Mouse (Mus musculus) ovary, postnatal 36 days (tissue): ENCODE data around the gene Slc25a16.

ENCODE experiments used
- DNase-seq: peaks from one replicate; pipeline ENCODE4 v3.0.0; 2022; ENCODE audit warnings: low spot score, mixed read lengths

The Slc25a16 gene

DNA sequence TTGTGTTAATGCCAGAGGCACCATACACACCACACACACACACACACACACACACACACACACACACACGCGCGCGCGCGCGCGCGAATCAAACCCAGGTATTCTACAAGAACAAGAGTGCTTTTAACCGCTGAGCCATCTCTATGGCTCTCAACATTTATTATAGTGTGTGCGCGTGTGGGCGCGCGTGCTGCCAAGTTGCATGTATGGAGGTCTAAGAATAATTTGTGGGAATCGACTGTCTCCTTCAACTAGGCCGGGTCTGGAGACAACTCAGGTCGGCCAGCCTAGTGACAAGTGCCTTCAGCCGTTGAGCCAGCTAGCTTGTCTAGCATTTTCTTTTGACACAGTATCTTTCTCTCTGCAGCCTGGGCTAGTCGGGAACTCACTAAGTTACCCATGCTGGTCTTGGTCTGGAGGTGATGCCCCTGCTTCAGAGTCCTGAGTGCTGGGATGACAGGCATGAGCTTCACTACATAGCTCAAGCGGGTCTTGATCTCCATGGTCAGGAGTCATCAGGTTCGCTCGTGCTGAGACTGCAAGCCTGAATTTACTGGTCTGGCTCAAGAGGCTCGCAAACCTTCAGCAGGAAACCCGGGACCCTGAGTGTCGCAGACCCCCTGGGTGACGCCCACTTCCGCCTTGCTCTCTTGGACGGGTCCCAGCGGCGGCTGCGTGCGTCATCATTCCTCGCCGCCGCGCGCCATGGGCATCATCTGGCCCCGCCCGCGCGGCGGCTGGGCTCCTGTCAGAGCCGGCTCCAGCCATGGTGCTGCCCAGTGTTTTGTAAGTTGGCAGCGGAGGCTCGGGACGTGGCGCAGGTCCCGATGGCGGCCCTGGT lies at the start of gene Slc25a16:
Gene Slc25a16 (plus strand): TSS at position 709 of the 841 bp plus-strand sequence.
- DNase-seq: peak; percentile 93

DNA sequence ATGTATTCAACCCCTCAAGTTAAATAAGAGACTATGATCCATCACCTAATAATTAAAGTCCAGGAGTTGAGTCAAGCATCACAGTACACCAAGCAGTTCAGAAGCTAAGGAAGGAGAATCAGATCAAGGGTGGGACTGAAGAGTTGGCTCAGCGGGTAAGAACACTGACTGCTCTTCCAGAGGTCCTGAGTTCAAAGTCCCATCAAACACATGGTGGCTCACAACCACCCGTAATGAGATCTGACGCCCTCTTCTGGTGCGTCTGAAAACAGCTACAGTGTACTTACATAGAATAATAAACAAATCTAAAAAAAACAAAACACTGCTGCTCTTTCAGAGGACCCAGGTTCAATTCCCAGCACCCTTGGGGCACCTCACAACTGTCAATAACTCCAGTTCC lies 45.6 kb upstream of the Slc25a16 start:
- no peak for DNase-seq

DNA sequence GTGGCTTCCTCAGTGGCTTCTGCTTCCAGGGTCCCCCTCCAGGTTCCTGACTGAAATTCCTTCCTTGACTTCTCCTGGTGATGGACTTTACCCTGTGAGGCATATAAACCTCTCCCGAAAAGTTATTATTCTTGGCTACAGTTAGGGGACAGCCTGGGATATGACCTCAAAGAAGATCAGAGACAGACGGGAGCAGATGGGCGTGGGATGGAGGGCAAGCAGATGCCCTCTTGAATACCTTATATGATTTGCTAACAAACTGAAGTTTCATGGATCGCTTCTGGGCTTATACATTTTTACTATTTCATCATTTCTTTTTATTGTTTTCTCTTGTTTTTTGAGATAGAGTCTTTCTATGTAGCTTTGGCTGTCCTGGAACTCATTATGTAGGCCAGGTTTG lies 44.9 kb upstream of the Slc25a16 start:
- no peak for DNase-seq

DNA sequence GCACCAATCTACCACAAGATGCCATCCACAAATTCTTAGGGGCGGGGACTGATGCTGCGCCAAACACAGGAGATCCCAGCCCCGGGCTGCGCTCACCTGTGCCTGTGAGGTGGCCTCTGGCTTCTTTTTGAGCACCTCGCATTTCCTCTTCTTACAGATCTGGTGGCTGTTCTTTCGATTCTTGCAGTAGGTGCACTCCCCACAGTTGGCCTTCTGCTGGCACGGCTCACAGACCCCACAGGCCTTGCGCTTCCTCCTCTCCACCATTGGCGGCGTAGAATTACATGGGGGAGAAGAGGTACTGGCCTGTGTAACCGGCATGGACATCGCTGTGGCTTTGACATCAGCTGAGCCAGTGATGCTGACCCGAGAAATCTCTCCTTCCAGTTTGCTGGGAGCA lies 42.4 kb upstream of the Slc25a16 start:
- DNase-seq: no peak

DNA sequence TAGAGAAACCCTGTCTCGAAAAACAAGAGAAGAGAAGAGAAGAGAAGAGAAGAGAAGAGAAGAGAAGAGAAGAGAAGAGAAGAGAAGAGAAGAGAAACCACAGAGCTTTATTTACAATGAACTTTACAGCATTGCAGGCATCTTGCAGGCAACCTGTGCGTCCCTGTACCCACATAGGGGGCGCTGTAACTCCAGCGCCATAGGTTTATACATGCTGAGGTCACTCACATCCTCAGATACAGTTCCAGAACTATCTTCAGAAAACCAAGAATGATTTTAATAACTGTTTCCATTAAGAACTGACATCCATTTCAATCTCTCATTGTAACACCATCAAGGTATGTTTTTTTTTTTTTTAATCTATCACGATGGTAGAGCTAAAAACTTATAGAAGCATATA lies 39.2 kb upstream of the Slc25a16 start:
- no peak for DNase-seq

DNA sequence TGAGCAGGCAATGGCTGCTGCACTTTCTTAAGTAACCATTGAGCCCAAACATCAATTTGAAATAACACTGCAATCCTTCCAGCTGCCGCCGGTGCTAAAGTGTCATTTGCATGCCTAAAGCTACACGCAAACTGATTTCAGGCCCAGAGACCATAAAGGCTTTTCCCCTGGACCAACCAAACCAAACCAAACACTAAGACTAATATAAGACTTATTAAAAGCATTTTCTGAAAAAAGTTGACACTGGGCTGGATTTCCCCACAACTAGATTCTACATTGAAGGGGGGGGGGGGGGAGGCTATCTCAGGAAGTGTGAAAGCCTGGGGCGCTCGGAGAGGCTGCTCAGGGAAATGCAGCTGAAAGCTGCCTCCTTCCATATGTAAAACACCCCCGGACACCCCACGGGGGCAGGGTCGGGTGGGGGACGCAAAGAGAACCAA lies 36.5 kb upstream of the Slc25a16 start:
- DNase-seq: no peak

DNA sequence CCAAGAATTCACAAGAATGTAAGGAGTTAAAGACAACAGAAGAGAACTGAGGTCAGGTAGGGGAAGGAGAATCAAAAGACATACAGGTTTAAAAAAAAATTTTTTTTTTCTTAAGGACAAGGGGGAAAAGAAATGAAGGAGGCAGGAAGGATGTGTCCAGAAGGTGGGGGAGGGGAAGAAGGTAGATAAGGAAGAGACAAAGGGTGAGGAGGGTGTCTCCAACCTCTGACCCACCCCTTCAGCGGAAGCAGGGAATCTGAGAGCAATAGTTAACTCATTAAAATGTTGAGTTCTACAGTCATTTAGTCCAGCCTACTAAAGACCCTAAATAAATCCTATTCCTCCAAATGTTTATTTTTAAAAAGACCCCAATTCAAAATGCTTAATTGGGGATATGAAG lies 35.9 kb upstream of the Slc25a16 start:
- no peak for DNase-seq

DNA sequence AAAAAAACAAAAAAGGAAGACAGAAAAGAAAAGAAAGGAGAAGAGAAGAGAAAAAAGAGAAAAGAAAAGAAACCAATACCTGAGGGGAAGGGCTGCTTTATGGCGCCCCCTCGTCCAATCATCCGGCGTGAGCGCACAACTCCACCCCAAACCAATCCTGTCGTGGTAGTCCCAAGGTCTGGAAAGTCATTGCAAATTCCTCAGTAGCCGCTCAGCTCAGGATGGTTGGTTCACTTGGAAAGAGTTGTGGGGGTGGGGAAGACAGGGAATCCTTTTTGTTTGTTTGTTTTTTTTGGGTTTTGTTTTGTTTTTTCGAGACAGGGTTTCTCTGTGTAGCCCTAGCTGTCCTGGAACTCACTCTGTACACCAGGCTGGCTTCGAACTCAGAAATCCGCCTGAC lies 35.0 kb upstream of the Slc25a16 start:
- DNase-seq: no peak

DNA sequence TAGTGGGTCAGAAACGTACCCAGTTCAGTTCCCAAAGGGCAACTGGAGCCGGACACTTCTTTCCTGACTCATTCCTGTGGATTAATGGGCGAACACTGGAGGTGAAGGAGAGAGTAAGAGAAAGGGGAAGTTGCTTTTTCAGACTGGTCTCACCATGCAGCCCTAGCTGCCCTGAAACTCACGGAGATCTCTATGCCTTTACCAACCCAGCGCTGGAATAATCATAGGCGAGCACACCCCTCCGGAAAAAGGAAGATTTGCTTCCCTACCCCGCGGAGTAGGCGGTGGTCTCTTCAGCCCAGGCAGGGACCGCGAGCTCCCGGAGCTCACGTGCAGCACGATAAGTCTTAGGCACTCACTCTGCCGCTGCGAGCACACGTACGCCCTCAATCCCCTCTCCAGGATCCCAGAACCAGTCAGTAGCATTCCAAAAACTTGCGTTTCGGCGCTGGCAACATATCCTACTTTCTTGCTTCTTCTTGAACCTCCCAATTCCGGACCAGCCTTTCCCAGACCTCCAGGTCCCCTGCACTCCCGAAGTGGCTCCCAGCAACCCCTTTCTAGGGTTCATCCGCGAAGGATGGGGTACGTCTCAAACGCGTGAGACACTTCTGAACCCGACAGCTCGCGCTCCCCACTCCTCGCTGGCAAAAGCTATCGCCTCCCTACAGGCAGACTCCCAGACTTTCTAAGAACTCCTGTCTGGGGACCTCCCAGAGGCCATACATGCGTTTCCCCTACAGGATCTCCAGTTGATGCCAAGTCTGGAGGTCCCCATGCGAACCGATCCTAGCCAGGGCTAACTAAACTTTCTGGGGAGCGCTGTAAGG lies 34.2 kb upstream of the Slc25a16 start:
- peak; percentile 14 for DNase-seq

DNA sequence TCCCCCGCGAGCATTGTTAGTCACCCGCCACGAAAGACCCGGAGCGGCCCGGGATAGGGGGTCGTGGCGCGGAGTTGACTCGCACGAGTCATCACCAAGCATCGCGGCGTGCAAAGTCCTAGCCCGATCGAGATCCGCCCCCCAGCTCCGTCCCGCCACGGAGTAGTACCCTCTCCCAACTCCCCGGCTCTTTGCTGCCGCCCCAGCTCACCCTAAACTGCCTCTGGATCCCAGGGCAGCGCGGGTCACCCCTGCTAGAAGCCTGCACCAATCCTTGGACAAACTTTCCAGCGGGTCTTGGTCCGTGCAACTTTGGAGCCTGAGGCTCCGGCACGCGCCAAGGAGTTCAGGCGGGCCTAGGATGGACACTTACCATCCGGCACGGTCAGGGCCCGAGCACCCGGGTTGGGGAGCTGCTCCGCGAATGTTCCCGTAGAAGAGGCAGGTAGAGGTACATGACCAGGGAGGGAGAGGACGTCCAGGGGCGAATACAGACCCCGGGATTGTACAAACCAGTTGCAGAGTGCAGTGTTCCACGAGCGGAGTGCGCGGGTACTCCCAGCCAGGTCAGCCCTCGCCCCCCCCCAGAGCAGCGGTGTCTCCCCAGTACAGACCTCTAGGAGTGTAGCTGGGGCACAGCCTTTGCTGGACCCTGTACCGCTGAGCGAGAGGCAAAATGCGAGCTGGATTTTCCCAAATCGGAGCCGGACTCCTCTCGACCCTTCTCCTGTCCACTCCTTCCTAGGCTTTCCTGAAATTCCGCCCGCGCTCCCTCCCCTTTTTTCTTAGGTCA lies 33.4 kb upstream of the Slc25a16 start:
- DNase-seq: peak; percentile 75

DNA sequence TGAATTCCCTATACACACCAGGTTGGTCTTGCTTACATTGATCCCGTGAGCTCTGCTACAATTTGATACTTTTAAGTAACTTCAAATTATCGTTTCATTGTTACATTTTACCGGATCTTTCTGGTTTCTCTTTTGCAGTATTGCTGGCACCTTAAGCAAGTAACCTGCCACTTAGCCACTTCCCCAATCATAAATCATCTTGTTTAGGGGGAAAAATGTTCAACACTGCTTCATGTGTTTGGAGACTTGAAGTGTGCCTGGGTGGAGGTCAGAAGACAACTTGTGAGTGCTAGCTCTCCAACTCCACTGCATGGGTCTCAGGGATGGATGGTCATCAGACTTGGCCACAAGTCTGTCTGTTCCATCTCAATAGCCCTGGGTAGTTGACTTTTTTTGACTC lies 29.4 kb upstream of the Slc25a16 start:
- no peak for DNase-seq

DNA sequence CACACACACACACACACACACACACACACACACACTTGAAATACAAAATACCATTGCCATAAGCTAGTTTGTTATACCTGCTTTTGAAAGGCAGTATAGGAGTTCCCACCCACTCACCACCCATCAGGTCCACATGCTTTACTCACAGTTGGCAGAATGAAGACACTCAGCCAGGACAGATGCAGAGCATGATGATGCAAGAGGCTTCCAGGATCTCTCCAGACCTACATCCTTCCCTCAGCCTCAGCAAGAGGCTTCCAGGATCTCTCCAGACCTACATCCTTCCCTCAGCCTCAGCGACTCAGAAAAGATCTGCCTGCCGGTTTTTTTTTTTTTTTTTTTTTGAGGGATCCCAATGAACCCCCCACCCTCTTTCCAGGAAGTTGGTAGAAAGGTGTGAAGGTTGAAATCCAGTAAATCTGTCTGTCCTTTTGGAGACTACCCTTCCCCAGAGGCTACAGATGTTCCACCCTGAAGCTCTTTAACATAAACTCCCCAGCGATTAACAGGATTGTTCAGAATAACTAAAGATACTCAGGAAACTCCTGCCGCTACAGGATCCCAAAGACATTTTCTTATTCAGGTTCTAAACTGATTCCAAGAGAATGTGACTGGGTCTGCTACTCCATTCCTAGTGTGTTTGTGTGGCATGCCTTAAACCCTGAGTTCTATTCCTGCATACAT lies 27.7 kb upstream of the Slc25a16 start:
- DNase-seq: no peak

DNA sequence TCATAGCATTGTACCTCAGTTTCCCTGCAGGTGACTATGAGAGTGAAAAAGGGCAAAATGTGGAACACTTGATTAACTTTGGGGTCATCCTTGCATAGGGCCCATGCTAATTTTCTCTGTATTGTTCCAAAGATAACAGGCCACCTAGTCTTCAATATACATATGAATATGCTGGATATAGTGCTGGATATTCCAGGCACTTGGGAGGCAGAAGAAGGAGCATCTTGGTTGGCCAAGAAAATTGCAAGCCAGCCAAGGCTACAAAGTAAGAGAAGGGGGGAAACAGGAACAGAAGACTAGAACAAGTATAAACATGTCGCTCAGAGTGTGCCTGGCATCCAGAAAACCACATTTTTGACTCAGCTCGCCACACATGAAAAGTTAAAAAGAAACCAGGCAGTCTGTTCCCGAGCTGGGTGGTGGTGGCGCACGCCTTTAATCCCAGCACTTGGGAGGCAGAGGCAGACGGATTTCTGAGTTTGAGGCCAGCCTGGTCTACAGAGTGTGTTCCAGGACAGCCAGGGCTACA lies 27.0 kb upstream of the Slc25a16 start:
- no peak for DNase-seq

DNA sequence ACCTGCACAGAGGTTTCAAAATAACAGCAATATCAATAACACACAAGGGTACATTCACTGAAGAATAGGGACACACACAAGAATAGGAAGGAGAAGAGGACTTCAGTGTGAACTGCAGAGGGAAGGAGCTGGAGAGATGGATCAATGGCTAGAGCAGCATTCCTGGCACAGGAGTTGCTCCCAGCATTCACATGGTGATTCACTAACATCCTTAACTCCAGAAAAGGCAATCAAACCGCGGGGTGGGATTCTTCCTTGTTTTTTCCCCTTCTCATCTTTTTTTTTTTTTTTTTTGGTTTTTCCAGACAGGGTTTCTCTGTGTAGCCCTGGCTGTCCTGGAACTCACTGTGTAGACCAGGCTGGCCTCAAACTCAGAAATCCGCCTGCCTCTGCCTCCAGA lies 26.0 kb upstream of the Slc25a16 start:
- no peak for DNase-seq

DNA sequence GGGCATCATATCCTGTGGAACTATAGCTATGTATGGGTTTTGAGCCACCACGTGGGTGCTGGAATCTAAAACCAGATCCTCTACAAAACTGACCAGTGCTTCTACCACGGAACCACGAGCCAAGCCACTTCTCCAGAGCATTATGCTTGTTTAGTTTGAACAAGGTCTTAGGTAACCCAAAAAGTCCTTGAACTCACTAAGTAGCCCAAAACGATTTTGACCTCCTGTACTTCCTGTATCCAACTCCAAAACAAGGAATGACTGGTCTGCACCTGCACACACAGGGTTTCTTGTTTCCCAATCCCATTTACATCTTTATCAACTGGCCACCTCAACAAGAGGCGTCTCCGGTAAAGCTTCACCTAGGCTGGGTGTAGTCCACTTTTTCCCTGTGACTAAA lies 25.0 kb upstream of the Slc25a16 start:
- no peak for DNase-seq

DNA sequence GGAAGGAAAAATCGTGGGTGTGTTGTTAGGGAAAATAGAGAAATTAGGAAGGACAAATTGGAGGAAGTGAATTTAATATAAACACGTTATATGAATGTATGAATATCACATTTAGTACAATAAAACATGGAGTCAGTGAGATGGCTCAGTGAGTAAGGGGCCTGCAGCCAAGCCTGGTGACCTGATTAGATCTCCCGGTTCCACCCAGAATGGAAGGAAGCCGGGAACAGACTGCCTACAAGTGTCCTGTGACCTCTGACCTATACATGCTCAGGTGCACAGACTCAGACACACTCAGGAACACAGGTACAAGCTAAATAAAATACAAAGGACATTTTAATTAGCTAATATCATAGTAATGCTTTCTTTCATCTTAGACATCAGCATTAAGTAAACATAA lies 24.4 kb upstream of the Slc25a16 start:
- no peak for DNase-seq

DNA sequence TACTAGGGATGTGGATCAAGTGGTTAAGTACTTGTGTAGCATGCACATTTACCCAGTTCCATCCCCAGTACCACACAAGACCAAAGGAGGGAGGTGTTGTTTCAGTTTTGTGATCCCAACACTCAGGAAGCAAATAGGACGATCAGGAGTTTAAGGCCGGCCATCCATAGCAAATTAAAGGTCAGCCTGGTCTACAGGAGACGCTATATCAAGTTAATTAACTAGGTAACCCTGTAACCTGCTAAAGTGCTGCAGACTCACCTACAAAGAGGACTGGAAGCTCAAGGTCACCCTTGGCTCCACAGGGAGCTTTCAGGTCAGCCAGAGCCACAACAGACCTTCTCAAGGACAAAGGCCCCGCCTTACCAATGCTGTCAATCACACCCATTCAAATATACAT lies 23.7 kb upstream of the Slc25a16 start:
- DNase-seq: no peak

DNA sequence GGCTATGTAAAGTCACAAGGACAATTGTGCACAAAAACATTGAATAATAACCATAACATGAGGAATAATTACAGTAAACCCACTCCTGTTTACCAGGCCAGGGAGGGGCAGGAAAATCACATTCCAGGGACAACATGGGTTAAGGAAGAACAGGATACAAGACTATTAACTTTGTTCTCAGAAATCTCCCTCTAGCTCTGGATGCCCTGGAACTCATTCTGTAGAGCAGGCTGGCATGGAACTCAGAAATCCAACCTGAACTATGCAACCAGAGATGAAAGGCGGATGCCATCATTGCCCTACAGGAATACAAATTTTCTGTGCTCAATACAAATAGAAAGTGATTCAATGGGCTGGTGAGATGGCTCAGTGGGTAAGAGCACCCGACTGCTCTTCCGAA lies 23.0 kb upstream of the Slc25a16 start:
- no peak for DNase-seq

DNA sequence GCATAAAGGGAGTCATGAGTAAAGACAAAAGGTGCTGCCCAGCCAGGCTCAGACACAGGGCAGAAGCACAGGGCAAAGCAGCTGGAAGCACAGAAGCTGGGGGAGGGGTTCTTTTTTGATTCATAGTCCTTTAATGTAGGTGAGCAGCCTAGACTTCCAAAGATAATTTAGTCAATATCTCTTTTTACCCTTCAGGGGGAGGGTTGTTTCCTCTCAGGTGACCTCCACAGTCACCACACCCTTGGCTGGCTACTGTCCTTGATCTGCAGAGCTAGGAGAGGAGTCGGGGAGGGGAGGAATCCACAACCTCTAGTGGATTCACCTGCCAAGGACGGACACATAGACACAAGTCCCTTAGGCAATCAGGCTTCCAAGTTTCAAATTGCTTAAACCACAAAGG lies 22.4 kb upstream of the Slc25a16 start:
- DNase-seq: no peak

DNA sequence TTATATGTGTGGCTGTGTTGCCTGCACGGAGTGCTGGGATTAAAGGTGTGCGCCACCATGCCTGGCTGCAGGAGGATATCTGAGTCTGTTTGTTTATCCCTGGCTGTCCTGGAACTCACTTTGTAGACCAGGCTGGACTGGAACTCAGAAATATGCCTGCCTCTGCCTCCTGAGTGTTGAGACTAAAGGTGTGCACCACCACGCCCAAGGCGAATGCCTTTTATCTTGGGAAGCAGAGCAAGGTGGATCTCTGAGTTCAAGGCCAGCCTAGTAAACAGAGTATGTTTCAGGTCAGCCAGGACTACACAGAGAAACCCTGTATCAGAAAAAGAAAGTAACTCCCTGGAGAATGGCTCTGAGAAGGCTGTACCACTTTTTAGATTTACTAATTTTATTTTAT lies 20.3 kb upstream of the Slc25a16 start:
- no peak for DNase-seq

DNA sequence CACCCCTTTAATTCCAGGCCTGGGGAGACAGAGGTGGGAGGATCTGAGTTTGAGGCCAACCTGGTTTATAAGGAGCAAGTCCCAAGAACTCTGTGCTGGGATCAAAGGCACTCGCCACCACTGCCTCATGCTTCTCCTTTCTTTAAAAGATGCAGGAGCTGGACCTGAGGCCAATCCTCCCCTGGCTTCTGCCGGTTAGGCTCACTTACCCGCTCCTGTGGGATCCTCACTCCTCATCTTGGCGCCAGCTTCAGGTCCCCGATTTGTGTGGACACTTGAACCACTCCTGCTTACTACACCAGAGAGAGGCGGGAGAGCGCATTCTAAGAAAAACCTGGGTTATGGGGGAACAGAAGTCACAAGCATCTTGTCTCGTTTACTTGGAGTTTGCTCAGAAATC lies 18.6 kb upstream of the Slc25a16 start:
- DNase-seq: no peak

DNA sequence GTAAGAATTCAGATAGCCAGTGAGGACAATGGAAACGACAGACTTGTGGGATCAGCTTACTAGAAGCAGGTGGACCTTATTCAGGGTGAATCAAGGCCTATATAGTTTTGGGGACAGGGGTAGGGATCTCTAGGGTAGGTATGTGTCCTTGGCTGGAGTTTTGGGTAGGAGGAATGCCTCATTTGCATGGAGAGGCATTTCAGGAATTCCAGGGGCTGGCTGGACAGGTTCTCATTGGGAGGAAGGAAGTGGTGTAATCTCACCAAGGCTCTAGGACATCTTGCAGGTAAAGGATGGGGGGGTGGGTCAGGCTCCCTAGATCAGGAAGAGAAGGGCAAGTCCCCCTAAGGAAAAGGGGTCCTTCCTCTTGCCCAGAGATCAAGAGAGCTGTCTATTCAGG lies 17.6 kb upstream of the Slc25a16 start:
- no peak for DNase-seq
